Mouse (Mus musculus): Measurements from ENCODE around the gene Erich2. TPM values are rescaled to one million over a fixed set of nuclear protein-coding genes. Genes with fewer than 3 reads are reported as not detected.
"Not testable (repeated sequence)": the region's sequence is repeated elsewhere in the genome, so short reads cannot be mapped to it uniquely, and the experiment has no call there.

Erich2 gene
- 1 to 10 TPM; 1.6 to 3.9 TPM for total RNA-seq (2021)

DNA sequence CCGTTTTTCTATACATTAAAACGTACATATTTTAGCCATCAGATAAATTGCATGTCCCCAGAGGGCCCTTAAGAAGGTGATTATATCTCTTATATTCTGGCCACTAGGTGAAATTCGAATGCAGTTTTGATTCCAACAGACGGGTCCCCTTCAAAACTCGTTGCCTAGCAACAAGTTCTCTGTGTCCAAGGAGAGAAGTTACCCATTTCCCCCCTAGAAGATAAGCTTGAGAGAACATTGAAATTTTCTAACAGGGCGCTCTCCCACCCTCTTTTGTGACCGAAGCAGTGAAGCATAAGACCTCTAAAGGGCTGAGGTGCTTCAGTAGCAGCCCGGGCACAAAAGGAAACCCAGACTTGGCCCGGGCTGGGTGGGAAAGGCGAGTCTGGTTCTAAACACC lies at the start of gene Erich2:
Gene Erich2, plus strand, starts transcription at position 324 of the 400 bp plus-strand sequence.
- DNase-seq, result no peak
- intact Hi-C loops (cut with DNase I), result no loop called here

DNA sequence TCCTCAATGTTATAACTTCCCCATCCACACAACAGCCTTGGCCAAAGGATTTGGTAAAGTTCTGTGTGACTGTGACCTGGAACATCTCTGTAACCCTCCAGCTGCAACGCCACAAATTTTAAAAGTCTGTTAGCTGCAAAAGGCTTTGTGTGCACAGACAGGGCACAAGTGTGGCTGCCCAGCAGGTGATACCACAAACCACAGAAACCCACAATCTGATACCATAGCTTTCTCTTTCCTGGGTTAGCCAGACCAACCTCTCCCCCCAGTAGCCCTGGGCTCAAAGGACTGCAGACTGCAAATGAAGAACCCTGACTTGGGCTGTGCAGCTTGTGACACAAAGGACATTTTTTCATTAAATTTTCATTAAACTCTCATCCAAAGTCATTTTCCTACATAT lies 45.0 kb upstream of the Erich2 start:
- DNase-seq, result no peak
- intact Hi-C loops (cut with DNase I), result no loop called here

DNA sequence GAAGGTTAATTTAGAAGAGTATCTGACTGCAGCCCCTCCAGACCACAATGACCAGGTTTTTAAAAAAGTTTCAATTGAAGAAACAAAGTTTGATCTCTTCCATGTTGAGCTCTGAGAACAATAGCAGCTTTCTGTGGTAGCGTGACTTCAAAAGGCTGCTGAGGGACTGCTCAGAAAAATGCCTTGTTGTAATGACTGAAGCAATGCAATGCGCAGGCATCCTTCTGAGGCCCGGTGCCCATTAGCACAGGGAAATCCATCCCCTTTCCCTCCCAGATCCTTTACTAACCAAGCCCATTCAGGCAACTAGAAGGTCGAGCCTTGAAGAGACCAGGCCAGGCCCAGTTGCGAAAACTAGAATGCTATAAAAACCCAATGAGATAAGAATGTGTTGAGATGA lies 37.5 kb upstream of the Erich2 start:
- intact Hi-C loops (cut with DNase I), result no loop called here
- no peak for DNase-seq

DNA sequence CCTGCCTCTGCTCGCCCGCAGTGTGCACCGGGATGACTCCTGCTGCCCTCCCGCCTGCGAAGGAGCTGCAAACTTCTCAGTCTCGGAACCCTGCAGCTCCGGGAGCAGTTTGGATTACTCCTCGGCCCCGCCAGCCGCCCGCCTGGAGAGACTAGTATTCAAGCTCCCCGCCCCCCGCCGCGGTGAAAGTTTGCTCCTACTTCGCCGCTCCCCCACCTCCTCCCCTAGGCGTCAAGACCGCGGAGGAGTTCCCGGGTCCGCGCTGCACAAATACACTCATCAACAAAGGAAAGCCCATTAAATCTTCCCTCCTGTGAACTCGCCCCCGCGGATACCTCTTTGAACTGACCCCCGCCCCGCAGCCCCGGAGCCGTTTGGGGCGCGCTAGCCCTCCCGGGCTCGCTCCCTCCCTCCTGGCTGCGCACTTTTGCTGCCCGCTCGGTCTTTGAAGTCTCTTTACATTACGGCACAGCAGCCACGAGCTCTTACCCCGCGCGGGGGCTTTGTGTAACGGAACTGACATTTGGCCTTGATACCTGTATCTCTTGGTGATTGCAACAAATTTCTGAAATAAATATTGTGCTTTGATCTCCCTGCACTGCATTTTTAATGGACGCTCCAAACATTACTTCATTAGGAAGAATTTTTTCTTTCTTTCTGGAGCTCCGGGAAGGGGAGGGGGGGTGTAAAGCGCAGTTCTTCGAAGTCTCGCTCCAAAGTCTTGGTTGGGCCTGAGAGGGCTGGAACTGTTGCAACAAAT lies 36.6 kb upstream of the Erich2 start:
- intact Hi-C loops (cut with DNase I), result no loop called here
- peak; percentile 54 for DNase-seq

DNA sequence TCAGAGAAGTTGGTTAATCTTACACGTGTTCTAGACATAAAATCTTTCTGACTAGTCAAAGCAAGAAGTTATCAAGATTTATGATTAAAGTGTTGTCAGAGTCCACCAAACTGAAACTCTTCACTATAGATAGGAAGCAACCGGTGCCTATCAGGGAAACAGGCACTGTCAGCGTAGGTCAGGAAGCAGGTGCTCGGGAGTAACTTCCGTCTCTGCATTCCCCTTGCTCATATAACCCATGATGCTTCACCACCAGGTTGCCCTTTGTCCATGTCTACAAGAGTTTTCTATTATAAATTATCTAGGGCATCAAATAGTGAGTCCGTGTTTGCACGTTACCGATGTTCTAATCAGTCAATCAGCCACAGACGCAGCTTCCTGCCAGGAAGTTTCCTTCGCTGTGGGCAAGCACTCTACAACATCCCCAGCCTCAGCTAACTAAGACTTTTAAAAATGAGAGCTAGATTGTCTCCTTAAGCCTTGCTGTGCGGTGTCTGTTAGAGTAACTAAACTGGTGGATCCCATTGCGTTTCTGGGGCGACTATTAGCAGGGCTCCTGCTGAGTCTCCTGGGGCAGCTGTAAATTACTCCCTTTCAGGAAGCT lies 10.8 kb upstream of the Erich2 start:
- intact Hi-C loops (cut with DNase I), result no loop called here
- DNase-seq, result no peak

DNA sequence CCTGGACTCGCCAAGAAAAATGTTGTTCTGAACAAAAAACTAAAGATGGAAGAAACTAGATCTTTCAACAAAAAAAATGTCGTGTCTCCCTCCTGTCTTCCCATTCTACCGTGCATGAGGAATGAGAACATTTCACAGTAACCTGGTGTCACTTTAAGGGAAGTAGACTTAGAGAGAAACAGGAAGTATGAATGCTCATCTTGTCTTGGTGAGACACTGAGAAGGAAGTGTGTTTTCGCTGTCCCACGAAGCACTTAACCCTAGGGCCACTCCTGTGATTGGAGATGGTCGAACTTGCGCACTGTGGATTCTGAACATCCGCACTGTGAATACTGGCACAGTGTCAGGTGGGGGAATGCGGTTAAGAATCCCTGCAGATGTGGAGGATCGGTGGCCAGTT lies 5.2 kb upstream of the Erich2 start:
- intact Hi-C loops (cut with DNase I), result no loop called here
- no peak for DNase-seq

DNA sequence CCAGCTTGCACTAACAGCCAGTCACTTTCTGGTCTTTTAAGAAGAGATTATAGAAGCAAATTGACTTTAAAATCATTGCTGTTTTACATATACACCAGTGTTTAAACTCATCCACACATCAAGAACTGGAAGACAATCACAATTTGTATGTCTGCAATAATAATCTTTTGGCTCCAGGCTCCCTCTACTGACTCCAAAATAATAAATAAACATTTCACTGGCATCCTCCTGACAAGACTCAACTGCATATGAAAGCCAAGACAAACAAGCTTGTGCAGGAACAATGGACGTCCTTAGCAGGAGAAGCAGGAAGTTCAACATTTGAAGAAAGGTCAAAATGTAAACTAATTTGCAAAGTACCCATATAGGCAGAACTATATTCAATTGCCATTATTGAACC lies 3.4 kb upstream of the Erich2 start:
- no peak for DNase-seq
- intact Hi-C loops (cut with DNase I), result no loop called here

DNA sequence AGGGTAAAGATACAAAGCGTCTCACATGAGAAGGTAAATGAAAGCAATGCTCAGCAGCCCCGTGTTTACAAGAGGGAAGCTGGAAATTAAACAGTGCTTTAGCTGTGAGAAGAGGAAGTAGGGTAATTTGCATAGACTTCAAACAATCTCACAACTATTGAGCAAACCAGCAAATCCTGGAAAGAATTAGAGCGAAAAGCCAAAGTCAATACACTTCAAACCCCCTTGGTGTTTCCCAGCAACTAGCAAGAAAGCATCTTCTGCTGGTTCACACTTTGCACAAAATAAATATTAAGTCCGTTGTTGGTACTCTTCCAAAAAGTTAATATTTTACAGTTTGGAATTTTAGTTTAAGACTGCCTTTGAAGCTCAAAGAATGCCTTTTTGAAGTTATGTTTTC lies 2.7 kb upstream of the Erich2 start:
- intact Hi-C loops (cut with DNase I), result no loop called here

DNA sequence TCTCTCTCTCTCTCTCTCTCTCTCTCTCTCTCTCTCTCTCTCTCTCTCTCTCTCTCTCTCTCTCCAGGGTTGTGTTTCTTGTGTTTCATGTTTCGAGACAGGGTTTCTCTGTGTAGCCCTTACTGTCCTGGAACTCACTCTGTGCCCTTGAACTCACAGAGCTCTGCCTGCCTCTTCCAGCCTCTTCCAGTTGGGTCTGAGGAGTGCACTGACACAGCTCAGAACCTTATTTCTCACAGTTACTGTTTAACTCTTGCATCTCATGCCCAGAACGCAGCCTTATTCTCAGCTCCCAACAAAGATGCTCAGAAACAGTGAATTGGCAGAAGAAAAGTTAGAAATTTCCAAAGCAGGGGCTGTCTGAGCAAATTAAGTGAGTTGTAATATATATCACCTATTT lies 2.2 kb upstream of the Erich2 start:
- intact Hi-C loops (cut with DNase I), result no loop called here
- DNase-seq, result no peak

More for the DNA sequence above, 2.7 kb upstream of the Erich2 start:
- no peak for DNase-seq

DNA sequence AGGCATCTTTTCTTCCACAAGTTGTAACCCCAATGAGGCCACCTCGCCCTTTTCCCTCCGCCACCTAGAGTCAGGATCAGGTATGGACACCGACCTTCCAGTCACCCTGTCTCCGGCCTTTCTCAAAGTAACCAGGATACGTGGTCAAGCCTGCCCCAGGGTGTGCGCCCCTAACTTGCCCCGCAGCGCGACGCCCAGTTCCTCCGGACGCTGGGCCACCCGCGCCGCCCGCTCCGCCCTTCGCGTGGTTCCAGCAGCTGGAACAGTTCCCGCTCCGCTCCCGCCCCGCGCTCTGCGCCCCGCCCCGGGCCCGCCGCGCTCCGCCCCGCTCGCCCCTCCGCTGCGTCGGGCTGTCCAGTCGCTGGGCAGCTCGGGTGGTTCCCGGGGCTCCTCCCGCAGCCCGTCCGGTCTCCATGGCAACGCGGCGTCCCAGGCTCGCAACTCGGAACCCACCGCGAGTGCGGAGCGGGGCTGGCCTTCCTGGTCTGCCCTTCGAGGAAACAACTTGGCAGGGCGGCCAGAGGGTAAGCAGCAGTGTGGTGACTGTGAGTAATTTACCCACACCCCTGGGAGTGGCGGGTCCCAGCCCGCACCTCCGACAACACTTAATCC lies 508 bp downstream of the Erich2 start:
- DNase-seq, result peak; percentile 90
- intact Hi-C loops (cut with DNase I), result no loop called here

DNA sequence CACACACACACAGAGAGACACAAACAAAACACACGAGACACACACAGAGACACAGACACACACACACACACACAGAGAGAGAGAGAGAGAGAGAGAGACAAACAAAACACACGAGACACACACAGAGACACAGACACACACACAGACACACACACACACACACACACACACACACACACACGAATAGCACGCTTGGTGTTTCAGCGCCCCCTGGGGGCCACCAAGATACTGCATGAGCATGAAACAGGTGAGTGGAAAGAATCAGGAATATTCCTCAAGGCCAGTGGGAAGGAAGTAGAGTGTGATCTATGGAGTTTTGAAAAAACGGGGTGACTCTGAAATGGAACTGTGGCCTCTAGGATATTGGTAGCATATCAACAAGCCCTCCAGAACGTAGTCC lies 29.7 kb downstream of the Erich2 start:
- DNase-seq, result peak; percentile 57
- intact Hi-C loops (cut with DNase I), result not testable (repeated sequence)

DNA sequence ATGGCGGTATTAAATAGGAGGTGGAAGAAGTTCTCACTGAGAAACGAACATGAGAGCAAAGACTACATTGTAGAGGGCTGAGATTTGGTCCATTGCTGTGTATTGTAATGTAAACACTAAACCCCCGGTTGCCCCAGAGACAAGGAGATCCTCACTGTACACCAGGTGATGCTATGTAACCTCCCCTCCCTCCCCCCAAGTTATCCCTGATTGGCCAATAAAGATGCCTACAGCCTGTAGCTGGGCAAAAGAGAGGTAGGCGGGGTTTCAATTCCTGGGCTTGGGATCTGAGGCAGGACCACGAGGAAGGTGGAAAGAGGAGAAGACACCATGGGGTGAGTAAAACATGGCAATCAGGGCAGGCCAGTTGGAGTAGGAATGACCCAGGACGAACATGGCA lies 42.1 kb downstream of the Erich2 start:
- DNase-seq, result no peak
- intact Hi-C loops (cut with DNase I), result loop anchor here (10.0 kb wide), 1 partner anchor 296 kb away; no protein-coding TSS in a partner anchor

DNA sequence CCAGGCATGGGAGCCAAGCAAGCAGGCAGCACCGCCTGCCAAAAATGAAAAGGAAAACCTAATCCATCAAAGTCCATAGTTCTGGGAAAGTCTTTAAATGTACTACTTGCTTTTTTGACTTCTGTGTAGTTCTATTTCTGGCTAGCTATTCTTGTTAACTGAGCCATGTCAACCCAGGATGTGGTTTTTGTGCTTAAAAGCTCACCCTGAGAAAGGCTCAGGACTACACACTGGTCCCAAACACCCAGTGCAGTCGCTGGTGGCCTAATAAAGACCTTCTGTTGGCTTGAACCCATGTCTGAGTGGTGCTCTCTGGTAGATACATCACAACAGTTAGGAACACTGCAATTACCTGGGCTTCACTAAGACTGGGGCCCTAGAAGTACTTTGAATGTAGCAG lies 42.8 kb downstream of the Erich2 start:
- intact Hi-C loops (cut with DNase I), result loop anchor here (10.0 kb wide), 1 partner anchor 297 kb away; no protein-coding TSS in a partner anchor
- no peak for DNase-seq

DNA sequence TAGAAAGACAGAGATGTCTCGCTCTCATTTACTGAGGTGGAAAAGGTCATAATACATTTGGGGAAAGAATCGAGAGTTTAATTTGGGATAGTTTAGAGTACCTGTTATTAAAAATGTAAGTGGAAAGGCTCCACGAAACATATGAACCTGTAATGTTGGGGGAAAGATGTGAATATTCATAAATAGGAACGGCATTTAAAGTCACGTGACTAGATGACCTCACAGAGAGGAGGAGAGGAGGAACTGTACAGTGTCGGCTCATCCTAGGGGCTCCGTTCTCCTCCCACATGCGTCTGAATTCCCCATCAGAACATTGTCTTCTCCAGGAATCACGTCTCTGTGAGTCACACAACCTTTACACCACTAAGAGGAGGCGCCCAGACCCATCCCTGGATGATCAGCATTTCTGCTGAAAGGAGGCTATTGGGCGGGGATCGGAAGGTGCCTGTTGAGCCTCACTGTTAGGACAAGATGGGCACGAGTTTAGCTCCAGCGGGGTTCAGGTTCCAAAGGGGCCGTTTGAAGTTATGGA lies 43.5 kb downstream of the Erich2 start:
- DNase-seq, result no peak
- intact Hi-C loops (cut with DNase I), result loop anchor here (10.0 kb wide), 1 partner anchor 297 kb away; no protein-coding TSS in a partner anchor

DNA sequence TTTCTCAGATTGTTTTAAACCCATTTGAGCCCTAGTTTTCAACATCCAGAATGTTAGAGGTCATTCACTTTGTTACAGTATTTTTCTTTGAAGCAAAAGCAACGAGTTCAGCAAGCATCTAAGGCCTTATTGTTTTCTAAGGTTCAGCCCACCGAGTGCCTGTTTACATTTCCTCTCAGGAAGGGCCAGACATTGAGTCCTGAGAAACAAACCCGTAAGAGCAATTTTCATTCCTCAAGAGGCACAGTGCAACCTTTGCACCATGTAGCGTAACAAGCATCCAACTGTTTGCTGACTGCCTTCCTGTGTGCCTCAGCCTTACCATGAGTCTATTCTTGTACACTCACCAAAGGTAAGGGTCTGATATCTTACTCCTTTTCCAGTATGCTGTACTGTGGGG lies 44.2 kb downstream of the Erich2 start, which contains the start of gene Gad1:
Gene Gad1, plus strand, starts transcription at position 301 of the 400 bp plus-strand sequence.
- intact Hi-C loops (cut with DNase I), result loop anchor here (10.0 kb wide), 1 partner anchor 298 kb away; no protein-coding TSS in a partner anchor

DNA sequence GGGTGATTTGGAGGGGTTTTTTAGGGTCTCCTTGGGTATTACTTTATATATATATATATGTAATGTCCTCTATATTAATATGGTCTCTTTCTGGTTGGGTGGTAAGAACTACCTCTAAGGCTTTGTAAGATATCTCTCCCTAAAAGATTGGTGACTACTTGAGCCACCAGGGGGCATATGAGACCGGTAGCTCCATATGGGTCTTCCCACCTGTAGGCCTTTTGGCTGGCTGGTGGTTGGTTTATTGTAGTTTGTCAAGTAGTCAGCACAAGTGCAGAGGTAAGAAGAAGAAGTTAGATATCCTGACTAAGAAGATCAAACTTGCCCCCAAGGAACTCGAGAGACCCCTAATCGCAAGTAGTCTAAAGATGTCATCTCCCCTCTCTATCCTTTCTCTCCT lies 45.2 kb downstream of the Erich2 start:
- intact Hi-C loops (cut with DNase I), result loop anchor here (10.0 kb wide), 1 partner anchor 299 kb away; no protein-coding TSS in a partner anchor
- no peak for DNase-seq

More for the DNA sequence above, 44.2 kb downstream of the Erich2 start, which contains the start of gene Gad1:
- no peak for DNase-seq

DNA sequence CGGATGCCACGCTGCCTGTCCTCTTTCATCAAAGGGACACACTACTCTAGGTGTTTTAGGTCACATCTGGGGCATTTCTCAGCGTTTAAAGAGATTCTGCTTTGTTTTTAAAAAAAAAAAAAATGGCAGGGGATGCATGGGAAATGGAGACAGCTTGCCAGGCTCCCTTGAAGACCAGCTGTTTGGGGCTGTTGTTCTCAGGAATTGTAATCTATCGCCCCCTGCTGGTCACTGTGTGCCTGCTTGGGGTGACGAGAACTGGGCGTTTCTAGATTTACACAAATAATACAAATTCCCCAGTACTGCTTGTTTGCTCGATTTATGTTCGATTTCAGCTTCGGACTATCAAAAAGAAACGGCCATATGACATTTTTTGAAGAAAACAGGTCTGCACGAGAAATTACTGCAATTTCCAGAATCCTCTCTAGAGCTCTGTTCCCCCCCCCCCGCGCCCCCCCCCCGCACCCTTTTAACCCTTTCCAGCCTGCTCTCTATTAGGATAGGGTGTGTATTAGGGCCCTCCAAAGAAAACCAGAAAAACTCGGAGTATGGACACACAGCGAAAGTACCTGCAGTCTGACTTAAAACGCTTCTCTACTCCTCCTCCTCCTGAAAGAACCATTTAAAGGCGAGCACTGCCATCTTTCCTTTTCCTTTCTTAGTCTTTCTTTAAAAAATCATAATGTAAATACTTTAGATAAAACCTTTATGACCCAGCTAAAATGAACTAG lies 49.7 kb downstream of the Erich2 start:
- peak; percentile 92 for DNase-seq
- intact Hi-C loops (cut with DNase I), result loop anchor here (2.0 to 10.0 kb wide), 3 partner anchors 303 to 431 kb away; no protein-coding TSS in a partner anchor

DNA sequence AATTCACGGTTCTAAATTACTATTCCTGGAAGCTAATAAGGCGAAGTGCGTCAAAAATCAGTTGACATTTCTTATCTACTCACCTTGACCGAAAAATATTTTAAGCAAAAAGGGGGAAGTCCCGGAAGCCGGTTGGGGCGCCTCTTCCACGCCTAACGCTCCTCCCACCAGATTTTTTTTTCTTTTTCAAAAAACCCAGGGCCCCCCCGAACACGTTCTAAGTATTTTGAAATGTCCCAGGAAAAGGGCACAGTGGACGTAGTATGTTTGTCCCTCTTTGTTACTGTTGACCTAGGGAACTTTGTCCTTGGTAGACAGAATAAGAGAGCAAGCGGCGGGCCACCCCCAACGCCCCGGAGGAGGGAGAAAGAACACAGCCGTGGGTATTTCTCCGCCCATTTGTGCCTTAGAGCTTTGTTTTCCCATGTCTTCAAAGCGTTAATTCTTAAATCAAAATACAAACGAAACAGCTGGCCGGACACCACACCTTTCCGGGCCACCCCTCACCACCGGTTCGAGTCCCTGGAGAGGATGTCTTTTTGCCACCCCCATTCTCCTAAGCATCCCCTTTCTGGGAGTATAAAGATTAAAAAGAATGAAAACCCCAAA lies 50.3 kb downstream of the Erich2 start:
- intact Hi-C loops (cut with DNase I), result loop anchor here (2.0 to 10.0 kb wide), 3 partner anchors 304 to 432 kb away; no protein-coding TSS in a partner anchor
- DNase-seq, result no peak

DNA sequence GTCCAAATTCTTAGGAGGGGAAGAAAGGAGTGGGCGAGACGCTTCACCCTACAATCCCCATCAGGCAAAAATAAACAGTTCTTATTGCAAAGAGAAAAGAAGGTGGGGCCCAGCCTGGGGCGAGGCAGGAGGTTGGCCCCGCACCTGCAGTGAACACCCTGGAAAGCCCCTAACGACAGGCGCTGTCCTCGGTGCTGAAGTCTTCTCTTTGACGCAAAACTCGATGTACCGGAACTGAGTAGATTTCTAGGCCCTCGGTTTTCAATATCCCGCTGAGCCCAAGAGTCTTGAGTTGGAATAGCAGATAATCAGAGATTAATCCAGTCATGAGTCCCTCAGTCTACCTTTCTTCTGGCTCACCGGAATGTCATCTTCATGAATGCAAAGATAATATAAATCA lies 50.9 kb downstream of the Erich2 start:
- intact Hi-C loops (cut with DNase I), result loop anchor here (2.0 to 10.0 kb wide), 3 partner anchors 305 to 433 kb away; no protein-coding TSS in a partner anchor
- DNase-seq, result peak; percentile 32

Measured in left cerebral cortex, postnatal 4 days (tissue).